Mouse (Mus musculus) right cerebral cortex, postnatal 10 days (tissue): ENCODE results near the gene Erbb4.

Experiments used
- DNase-seq, 2 experiments: peaks; one replicate each; pipeline ENCODE4 v3.0.0; 2021; ENCODE audit warnings: low spot score in 2 of 2

Erbb4 gene

GRCm38 (mm10) chr1:68106543-68106860, 1001.4 kb downstream of the Erbb4 start:
- DNase-seq, result peak in 1 of 2 experiments; percentile 39

- DNase-seq, result no peak
These were observed 1001.9 kb downstream of the Erbb4 start for GRCm38 (mm10) chr1:68105834-68106542.

- DNase-seq, result no peak
These were observed 1018.2 kb downstream of the Erbb4 start for GRCm38 (mm10) chr1:68089623-68090022.

- DNase-seq, result no peak
These were observed 1051.4 kb downstream of the Erbb4 start for GRCm38 (mm10) chr1:68056494-68056893.

GRCm38 (mm10) chr1:68054715-68055114, 1053.1 kb downstream of the Erbb4 start:
- no peak for DNase-seq

- no peak for DNase-seq
These were observed 1058.0 kb downstream of the Erbb4 start for GRCm38 (mm10) chr1:68049856-68050255.

GRCm38 (mm10) chr1:68047139-68047538, 1060.7 kb downstream of the Erbb4 start:
- peak in 1 of 2 experiments; percentile 29 for DNase-seq

- DNase-seq, result peak; percentile 62 to 70
These were observed 1061.3 kb downstream of the Erbb4 start for GRCm38 (mm10) chr1:68046551-68046970.

GRCm38 (mm10) chr1:68024086-68024940, 1083.5 kb downstream of the Erbb4 start:
- no peak for DNase-seq

GRCm38 (mm10) chr1:68020020-68020419, 1087.8 kb downstream of the Erbb4 start:
- DNase-seq, result no peak

GRCm38 (mm10) chr1:68019618-68020017, 1088.2 kb downstream of the Erbb4 start:
- DNase-seq, result no peak
